Mouse (Mus musculus): ENCODE data around the gene Fbxo46. TPM values are rescaled to one million over a fixed set of nuclear protein-coding genes. Genes with fewer than 3 reads are reported as not detected.

Gene Fbxo46
- polyA plus RNA-seq, 1 experiment from 2014 or later: 8.0 TPM

DNA sequence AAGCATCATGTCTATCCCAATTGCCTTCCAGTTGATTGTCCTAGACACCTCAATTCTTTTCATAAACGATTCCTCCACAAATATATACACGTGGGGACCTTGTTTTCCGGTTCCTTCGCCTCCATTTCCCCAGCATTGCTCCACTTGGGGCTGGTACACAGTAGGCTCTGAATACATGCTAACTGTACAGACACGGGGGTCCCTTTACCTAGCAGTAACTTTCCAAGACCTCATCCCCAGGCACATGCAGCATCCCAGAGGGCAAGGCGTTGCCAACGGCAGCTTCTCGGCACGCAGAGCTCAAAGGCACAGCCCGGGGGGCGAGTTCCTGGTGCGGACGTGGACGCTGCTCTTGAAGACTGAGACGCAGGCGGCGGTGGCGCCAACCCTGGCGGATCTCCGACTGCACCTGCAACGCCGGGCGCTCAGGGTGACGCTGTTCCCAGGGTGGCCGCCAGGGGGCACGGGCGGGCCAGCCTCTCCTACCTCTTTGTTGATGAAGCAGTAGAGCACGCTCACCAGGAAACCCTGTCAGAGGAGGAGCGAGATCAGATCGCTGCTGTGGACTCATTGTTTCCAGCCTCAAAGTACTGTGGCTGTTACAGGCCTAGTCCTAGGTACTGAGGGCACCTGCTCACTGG, 37.6 kb downstream of the Fbxo46 start:
- Histone ChIP-seq H3K36me3 (peaks cover 28% of the 10 kb centered on the region), H3K4me1 (peaks cover 28% of the 10 kb centered on the region), H3K9me3 (no peaks in the 10 kb centered on the region), H3K27me3 (replicated peaks) (peaks cover 27% of the 10 kb centered on the region), H3K9ac (peak overlapping the region; percentile 72), H3K27ac (replicated peaks) (peak overlapping the region; percentile 60), H3K4me3 (no peak overlapping the region), H3K4me2 (peak overlapping the region; percentile 61)
- 6% methylated on average over 30 of the region's 30 CpGs for WGBS
- ATAC-seq (ENCODE audit: extremely low read depth, insufficient number of reproducible peaks, low FRiP score, low TSS enrichment): 0 out of 2 replicates have a peak, but pooled peaks have one; percentile 28

DNA sequence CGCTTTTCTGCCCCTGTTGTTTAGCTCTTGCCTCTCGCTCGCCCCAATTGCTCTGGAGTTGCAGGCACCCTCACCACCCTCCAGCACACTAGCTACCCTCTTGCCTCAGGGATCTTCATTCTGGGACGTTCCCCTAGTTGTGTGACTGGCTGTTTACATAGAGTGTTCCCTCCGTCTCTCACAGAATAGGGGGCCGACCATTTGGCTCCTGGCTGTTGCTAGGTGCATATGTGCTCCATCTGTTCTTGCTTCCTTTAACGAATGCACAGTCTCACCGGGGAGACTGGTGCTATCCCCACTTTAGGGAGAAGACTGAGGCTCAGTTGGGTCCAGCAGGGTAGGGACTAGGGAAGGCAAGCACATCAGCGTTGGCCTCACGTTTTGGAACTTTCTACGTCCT, 38.9 kb downstream of the Fbxo46 start:
- Histone ChIP-seq H3K9ac (no peak overlapping the region), H3K9me3 (no peaks in the 10 kb centered on the region), H3K27me3 (replicated peaks) (peaks cover 33% of the 10 kb centered on the region), H3K36me3 (peaks cover 16% of the 10 kb centered on the region), H3K4me1 (peaks cover 30% of the 10 kb centered on the region), H3K4me3 (no peak overlapping the region), H3K27ac (replicated peaks) (no peak overlapping the region), H3K4me2 (no peak overlapping the region)
- no peak for ATAC-seq (ENCODE audit: extremely low read depth, insufficient number of reproducible peaks, low FRiP score, low TSS enrichment)
- 64% methylated on average over 11 of the region's 11 CpGs for WGBS

DNA sequence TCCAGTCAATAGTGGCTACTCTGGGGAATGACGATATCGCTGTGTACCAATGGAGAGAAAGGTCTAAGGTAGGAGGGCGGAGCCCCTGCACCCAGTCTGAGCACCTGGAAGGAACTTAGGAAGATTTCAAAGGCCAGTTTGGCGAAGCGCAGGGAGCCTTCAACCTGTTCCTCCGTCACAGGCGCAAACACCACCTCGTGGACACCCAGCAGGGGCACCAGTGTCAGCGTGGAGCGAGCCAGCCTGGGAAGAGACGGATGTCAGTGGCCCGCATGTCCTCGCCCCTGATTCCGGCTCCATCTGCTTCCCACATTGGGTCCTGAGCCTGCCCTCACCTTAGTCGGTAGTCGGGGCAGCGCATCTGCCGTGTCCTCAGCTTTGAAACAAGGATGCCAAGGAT, 39.8 kb downstream of the Fbxo46 start:
- peaks cover 39% of the 10 kb centered on the region for H3K27me3 ChIP-seq (replicated peaks)
- peak overlapping the region; percentile 50 for H3K4me3 ChIP-seq
- H3K4me2 ChIP-seq: peak overlapping the region; percentile 79
- no peaks in the 10 kb centered on the region for H3K9me3 ChIP-seq
- ATAC-seq (ENCODE audit: extremely low read depth, insufficient number of reproducible peaks, low FRiP score, low TSS enrichment): no peak
- 18% methylated on average over 18 of the region's 18 CpGs for WGBS
- peak overlapping the region; percentile 80 for H3K9ac ChIP-seq
- H3K4me1 ChIP-seq: peaks cover 38% of the 10 kb centered on the region
- H3K36me3 ChIP-seq: peaks cover 7% of the 10 kb centered on the region
- no peak overlapping the region for H3K27ac ChIP-seq (replicated peaks)

DNA sequence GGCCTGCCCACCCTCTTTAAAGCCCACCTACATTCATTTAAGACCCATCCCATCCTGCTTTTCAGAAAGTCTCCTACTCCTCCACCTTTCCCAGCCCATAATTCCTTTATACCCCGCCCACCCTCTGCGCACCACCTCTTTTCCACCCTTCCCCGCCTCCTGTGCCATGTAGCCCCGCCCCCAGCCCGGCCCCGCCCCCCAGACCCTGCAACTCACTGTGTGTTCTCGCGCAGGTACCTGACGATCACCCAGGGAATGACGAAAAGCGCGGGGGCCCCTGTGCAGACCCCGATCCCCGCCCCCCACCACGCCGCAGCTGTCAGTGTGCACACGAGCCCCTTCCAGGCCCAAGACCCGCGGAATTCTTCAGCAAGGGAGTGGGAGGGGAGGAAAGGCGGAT, 40.5 kb downstream of the Fbxo46 start:
- H3K27me3 ChIP-seq (replicated peaks): peaks cover 42% of the 10 kb centered on the region
- WGBS: 3% methylated on average over 20 of the region's 20 CpGs
- ATAC-seq (ENCODE audit: extremely low read depth, insufficient number of reproducible peaks, low FRiP score, low TSS enrichment): no peak
- no peak overlapping the region for H3K27ac ChIP-seq (replicated peaks)
- peak overlapping the region; percentile 80 for H3K9ac ChIP-seq
- H3K9me3 ChIP-seq: no peaks in the 10 kb centered on the region
- peaks cover under 1% of the 10 kb centered on the region for H3K36me3 ChIP-seq
- peak overlapping the region; percentile 79 for H3K4me2 ChIP-seq
- H3K4me3 ChIP-seq: peak overlapping the region; percentile 50
- H3K4me1 ChIP-seq: peaks cover 45% of the 10 kb centered on the region

DNA sequence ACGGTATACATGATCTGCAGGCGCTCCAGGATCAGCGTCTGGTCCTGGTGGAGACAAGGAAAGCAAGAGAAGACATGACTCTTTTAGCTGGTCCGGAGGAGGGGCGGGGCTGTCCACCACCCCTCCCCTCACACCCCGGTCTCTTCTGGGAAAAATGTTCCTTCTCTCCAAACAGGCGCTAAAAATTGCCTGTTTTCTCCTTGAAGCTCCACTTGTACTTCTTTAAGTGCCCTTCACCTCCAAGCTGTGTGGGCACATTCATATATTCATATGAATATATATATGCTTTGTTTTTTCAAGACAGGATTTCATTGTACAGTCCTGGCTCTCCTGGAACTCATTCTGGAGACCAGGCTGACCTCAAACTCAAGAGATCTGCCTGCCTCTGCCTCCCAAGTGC, 43.3 kb downstream of the Fbxo46 start:
- Histone ChIP-seq H3K4me1 (peaks cover 50% of the 10 kb centered on the region), H3K27ac (replicated peaks) (no peak overlapping the region), H3K36me3 (no peaks in the 10 kb centered on the region), H3K4me3 (no peak overlapping the region), H3K9ac (no peak overlapping the region), H3K27me3 (replicated peaks) (peaks cover 42% of the 10 kb centered on the region), H3K9me3 (no peaks in the 10 kb centered on the region), H3K4me2 (no peak overlapping the region)
- 73% methylated on average over 7 of the region's 7 CpGs for WGBS
- ATAC-seq (ENCODE audit: extremely low read depth, insufficient number of reproducible peaks, low FRiP score, low TSS enrichment): no peak

DNA sequence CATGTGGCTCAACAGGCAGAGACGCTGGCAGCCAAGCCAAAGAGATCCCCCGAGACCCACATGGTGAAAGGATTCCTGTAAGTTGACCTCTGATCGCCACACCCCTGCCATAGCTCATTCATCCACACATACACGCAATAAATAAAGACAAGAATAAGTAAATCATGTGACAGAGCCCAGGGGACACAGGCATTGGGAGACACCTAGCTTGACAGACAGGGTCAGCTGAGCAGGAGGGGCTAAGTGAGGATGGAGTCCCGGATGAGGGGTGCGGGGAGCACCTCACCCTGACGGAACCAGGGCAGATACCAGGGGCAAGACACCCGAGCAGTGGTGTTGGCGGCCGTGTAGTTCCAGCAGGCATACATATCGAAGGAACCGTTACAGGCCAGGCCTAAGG, 44.1 kb downstream of the Fbxo46 start:
- WGBS: 33% methylated on average over 12 of the region's 12 CpGs
- H3K27ac ChIP-seq (replicated peaks): no peak overlapping the region
- ATAC-seq (ENCODE audit: extremely low read depth, insufficient number of reproducible peaks, low FRiP score, low TSS enrichment): no peak
- peaks cover 38% of the 10 kb centered on the region for H3K27me3 ChIP-seq (replicated peaks)
- H3K4me1 ChIP-seq: peaks cover 55% of the 10 kb centered on the region
- H3K4me3 ChIP-seq: no peak overlapping the region
- H3K9ac ChIP-seq: peak overlapping the region; percentile 44; the same call in 1 of the 2 replicates
- no peaks in the 10 kb centered on the region for H3K9me3 ChIP-seq
- H3K4me2 ChIP-seq: peak overlapping the region; percentile 64
- no peaks in the 10 kb centered on the region for H3K36me3 ChIP-seq

DNA sequence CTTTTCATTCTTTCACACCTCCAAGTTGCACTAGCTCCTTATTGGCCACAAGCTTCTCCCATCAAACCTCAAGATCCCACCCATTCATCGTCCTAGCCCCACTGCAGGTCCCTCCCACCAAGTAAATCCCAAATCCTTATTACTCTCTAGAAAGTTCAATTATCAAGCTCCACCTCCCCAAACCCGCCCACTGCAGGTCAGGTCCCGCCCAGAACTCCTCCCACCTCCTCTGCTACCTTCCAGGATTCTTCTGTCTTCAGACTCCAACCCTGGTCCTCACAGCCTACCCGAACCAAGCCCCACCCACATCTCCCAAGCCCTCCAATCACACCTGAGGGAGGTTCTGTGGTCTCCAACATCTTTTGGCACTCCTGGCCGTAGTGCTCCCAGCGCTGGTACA, 44.5 kb downstream of the Fbxo46 start:
- no peaks in the 10 kb centered on the region for H3K36me3 ChIP-seq
- WGBS: 5% methylated on average over 6 of the region's 6 CpGs
- H3K9me3 ChIP-seq: no peaks in the 10 kb centered on the region
- peak overlapping the region; percentile 71 for H3K9ac ChIP-seq
- no peak for ATAC-seq (ENCODE audit: extremely low read depth, insufficient number of reproducible peaks, low FRiP score, low TSS enrichment)
- H3K4me1 ChIP-seq: peaks cover 57% of the 10 kb centered on the region
- H3K27ac ChIP-seq (replicated peaks): no peak overlapping the region
- peak overlapping the region; percentile 37 for H3K4me3 ChIP-seq
- peak overlapping the region; percentile 64 for H3K4me2 ChIP-seq
- H3K27me3 ChIP-seq (replicated peaks): peaks cover 34% of the 10 kb centered on the region

DNA sequence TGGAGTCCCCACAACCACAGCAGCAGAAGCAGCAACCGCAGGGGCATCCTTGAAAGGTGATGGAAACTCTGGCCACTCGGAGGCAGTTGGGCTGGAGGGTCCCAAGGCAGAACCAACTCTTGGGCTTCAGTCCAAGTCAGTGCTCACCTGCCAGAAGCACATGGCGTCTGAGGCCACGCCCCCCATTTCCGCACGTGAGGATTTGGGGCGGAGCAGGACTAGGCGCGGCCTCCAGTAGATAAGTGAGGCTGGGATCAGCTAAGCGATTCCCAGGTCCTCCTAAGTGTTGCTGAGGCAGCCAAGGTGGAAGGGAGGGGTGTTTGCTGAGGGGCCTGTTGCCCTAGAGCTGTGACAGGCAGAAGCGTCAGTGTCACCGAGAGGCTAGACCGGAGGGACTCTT, 45.3 kb downstream of the Fbxo46 start:
- ATAC-seq (ENCODE audit: extremely low read depth, insufficient number of reproducible peaks, low FRiP score, low TSS enrichment): 0 out of 2 replicates have a peak, but pooled peaks have one; percentile 12
- peaks cover 26% of the 10 kb centered on the region for H3K27me3 ChIP-seq (replicated peaks)
- H3K4me3 ChIP-seq: peak overlapping the region; percentile 37
- H3K4me2 ChIP-seq: peak overlapping the region; percentile 64
- peaks cover 57% of the 10 kb centered on the region for H3K4me1 ChIP-seq
- WGBS: under 1% methylated on average over 13 of the region's 13 CpGs
- no peaks in the 10 kb centered on the region for H3K36me3 ChIP-seq
- no peaks in the 10 kb centered on the region for H3K9me3 ChIP-seq
- peak overlapping the region; percentile 71 for H3K9ac ChIP-seq
- peak overlapping the region; percentile 91 for H3K27ac ChIP-seq (replicated peaks)

DNA sequence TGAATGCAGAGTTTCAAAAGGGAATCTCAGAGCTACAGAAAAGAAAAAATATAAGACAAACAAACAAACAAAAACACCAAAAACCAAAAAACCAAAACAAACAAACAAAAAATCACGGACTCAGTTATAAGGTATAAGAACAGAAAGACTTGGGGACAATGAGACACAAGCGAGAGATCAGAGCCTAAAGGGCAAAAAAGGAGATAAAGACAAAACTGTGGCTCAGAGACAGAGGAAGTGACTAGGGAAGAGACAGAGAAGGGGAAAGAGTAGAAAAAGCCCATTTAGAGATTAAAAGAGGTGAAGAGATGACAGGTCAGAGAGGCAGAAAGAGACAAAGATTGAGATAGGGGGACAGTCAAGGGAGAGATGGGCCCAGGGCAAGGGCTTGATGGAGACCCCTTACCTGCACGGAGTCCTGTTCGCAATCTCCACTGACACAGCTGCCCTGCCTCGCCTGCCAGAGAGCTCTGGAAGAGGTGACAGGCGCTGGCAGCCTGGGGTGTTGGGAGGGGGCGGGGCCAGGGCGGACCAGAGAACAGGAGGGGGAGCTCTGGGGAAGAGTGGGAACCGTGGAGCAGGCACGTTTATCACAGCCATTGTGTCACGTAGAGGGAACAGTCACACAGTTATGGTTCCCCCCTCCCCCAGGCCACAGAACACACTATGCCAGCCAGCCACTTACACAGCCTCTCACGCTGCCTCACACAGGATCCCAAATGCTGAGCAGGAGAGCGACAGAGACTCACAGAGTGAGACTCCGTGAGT, 46.2 kb downstream of the Fbxo46 start, which contains the start of gene Gipr:
TSS of gene Gipr (minus strand) at position 472 of the 768 bp plus-strand sequence.
- Histone ChIP-seq H3K9me3 (no peaks in the 10 kb centered on the region), H3K9ac (peak within 1 kb of the TSS; percentile 71), H3K4me3 (peak within 1 kb of the TSS; percentile 37), H3K27ac (replicated peaks) (peak within 1 kb of the TSS; percentile 91), H3K4me1 (peaks cover 57% of the 10 kb centered on the region), H3K27me3 (replicated peaks) (peaks cover 19% of the 10 kb centered on the region), H3K36me3 (no peaks in the 10 kb centered on the region), H3K4me2 (peak within 1 kb of the TSS; percentile 64)
- peak; percentile 53 for ATAC-seq (ENCODE audit: extremely low read depth, insufficient number of reproducible peaks, low FRiP score, low TSS enrichment)
- 5% methylated on average over 14 of the region's 14 CpGs for whole genome bisulfite sequencing

DNA sequence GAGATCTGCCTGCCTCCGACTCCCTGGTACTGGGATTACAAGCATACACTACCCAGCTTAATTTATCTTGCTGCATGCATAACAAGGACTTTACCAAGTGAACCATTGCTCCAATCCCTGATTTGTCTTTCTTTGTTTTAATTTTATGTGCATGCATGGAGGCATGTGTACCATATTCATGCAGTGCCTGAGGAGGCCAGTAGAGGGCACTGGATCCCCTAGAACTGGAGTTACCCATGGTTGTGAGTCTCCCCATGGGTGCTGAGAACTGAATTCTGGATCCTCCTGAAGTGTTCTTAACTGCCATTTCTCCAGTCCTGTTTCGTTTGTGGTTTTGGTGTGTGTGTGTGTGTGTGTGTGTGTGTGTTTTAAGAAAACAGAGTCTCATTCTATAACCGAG, 47.3 kb downstream of the Fbxo46 start:
- Histone ChIP-seq H3K4me3 (no peak overlapping the region), H3K4me2 (no peak overlapping the region), H3K4me1 (peaks cover 68% of the 10 kb centered on the region), H3K9me3 (no peaks in the 10 kb centered on the region), H3K9ac (no peak overlapping the region), H3K27me3 (replicated peaks) (peaks cover 16% of the 10 kb centered on the region), H3K36me3 (no peaks in the 10 kb centered on the region), H3K27ac (replicated peaks) (0 out of 2 replicates have a peak overlapping the region, but pooled peaks have one; percentile 91)
- WGBS: 85% methylated on average over 3 of the region's 3 CpGs
- no peak for ATAC-seq (ENCODE audit: extremely low read depth, insufficient number of reproducible peaks, low FRiP score, low TSS enrichment)

DNA sequence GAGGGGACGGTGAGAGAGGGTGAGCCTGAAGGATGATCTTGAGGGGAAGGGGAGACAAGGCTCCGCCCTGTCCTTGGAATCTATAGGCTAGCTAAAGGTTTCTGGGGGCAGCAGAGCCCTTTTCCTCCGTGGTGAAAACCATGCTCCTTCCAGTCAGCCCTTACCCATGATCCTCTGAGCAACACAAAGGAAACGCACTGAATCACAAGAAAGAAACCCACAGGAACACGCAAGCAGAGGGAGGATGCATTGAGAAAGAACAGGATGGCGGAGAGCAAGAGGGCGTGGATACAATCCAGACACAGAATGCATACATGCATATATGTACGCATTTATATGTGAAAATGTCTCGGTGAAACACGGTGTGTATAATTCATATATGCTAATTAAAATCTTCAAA, 49.8 kb downstream of the Fbxo46 start:
- Histone ChIP-seq H3K4me1 (peaks cover 71% of the 10 kb centered on the region), H3K27me3 (replicated peaks) (peaks cover 7% of the 10 kb centered on the region; the same call in 1 of the 2 replicates), H3K4me2 (no peak overlapping the region), H3K9me3 (no peaks in the 10 kb centered on the region), H3K27ac (replicated peaks) (peak overlapping the region; percentile 96), H3K9ac (peak overlapping the region; percentile 70), H3K36me3 (no peaks in the 10 kb centered on the region), H3K4me3 (no peak overlapping the region)
- WGBS: 62% methylated on average over 10 of the region's 10 CpGs
- no peak for ATAC-seq (ENCODE audit: extremely low read depth, insufficient number of reproducible peaks, low FRiP score, low TSS enrichment)

All from heart, embryonic 13.5 days (tissue).